Mouse (Mus musculus) left cerebral cortex, adult 9 months (tissue): ENCODE data around the gene Hook2.

Source experiments
- DNase-seq, 2 experiments: peaks; one replicate each; pipeline ENCODE4 v3.0.0; 2022; ENCODE audit warnings: low spot score in 2 of 2

The Hook2 gene

DNA sequence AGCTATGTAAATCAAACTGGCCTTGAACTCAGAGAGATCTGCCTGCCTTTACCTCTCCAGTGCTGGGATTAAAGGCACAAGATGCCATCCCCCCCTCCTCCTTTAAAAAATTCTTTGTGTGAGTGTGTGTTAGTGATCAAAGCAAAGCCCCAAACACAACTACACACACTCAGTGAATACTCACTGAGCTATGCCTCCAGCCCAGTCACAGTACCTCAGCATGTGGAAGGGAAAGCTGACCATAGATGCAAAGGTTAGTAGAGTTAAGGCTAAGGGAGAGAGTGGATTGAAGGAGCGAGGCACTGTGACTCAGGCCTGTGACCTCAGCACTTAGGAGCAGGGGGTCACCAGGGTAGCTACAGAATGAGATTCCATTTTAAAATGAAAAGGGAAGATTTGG is 17.3 kb upstream of the Hook2 start:
- no peak for DNase-seq

- DNase-seq: peak in 1 of 2 experiments; percentile 58
These were observed 16.4 kb upstream of the Hook2 start for GRCm38 (mm10) chr8:84973803-84974542.

GRCm38 (mm10) chr8:84974543-84975142 is 15.8 kb upstream of the Hook2 start:
- DNase-seq: no peak

GRCm38 (mm10) chr8:84975434-84975833 is 15.0 kb upstream of the Hook2 start:
- peak in 1 of 2 experiments; percentile 79 for DNase-seq

DNA sequence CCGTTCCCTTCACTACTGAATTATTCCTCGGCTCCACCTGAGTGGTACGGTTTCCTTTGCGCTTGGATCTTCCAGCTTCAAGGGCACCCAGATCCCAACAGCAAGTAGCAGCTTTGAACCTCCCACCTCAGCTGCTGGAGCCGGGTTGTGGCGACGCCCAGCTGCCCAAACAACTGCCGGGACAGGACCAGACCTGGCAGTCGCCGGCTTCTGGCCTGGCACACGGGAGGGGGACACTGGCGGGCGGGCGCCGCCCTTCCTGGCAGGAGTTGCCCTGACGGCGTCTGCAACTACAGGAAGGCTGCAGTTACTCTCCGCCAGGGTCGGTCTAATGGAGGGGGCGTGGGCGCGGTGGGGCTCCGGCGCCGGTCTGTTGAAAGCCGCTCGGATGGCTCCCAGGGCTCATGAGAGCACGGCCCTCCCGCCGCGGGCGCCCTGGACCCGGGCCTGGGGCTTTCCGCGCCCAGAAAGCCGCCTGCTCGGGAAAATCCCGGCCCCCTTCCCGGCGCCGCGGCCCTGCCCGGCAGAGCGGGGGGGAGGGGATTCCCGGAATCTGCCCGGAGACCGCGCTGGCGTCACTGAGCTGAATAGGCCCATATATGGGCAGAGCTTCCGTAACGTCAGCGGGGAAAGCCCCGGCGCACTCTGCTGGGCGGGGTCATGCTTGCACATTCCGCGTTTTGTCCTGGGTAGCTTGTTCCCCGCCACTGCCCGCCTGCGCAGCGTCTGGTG is 14.2 kb upstream of the Hook2 start:
- DNase-seq: peak; percentile 85 to 97

- DNase-seq: no peak
These were observed 13.5 kb upstream of the Hook2 start for GRCm38 (mm10) chr8:84976763-84977434.

DNA sequence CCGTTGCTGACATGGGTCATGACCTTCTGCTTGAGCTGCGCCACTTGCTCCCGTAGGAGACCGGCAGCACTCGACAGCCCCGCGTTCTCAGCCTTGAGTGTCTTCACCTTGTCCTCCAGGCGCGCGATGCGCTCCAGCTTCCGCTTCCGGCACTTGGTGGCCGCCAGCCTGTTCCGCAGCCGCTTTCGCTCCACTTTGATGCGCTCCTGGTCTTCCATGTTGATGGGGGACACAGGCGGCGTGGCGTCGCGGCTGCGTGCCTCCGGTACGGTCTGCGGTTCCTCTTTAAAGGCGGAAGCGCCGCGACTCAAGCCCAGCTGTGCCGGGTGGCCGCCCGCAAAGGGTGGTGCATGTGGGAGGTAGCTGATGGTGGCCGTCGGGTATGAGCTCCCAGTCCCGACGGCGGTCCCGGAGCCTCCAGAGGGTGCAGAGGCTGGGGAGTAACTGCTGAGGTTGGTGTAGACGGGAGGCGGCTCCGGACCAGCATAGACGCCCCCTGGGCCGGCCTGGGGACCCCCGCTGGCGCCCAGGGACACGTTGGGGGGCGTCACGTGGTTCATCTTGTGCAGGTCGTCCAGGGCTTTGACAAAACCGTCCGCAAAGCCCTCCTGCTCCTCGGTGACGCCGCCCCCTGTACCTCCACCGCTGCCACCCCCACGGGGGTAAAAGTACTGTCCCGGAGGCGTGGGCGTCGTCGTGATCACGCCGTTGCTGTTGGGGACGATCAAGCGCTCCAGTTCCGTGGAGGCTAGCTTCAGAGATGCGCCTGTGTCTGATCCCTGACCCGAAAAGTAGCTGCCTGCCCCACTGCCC is 12.8 kb upstream of the Hook2 start:
- DNase-seq: peak in 1 of 2 experiments; percentile 61

GRCm38 (mm10) chr8:84978248-84978940 is 12.0 kb upstream of the Hook2 start, which contains the start of gene Junb:
TSS of gene Junb (minus strand) at chr8:84978718.
- peak; percentile 91 to 97 for DNase-seq

DNA sequence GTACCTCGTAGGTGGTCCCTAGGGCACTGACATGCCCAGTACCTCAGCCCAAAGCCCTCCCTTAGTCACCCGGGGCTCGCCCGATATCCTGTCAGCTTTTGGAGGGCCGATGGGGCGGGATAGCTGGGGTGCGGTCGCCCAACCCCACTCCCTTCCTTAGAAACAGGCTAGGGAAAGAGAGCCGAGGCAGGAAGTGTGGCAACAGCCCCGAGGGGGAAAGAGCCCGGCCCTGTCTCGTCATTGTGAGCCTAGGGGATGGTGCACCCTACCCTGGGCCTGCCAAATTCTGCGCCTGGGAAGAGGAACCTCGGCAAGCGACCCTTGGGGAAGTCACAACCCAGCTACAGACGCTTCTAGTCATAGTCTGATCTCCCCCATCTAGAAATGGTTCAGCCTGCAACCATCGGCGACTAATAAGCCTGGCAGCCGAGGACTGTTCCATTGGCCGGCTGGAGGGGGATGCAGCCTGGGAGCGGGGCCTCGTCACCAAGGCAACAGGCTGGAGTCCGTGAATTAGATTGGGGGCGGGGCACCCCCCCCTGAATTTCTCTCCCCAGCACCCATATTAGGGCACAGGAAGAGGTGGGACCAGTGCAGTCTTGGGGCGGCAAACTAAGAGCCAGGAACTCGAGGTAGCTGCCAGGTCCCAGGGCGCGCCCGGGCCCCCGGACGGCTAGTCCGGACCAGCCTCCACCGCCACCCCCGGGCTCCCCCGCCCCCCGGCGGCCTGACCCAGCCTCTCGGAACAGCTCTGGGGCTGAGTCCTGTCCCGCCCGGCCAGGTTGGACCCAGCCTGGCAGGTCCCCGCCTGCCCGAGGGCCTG is 10.6 kb upstream of the Hook2 start:
- peak; percentile 84 to 95 for DNase-seq

DNA sequence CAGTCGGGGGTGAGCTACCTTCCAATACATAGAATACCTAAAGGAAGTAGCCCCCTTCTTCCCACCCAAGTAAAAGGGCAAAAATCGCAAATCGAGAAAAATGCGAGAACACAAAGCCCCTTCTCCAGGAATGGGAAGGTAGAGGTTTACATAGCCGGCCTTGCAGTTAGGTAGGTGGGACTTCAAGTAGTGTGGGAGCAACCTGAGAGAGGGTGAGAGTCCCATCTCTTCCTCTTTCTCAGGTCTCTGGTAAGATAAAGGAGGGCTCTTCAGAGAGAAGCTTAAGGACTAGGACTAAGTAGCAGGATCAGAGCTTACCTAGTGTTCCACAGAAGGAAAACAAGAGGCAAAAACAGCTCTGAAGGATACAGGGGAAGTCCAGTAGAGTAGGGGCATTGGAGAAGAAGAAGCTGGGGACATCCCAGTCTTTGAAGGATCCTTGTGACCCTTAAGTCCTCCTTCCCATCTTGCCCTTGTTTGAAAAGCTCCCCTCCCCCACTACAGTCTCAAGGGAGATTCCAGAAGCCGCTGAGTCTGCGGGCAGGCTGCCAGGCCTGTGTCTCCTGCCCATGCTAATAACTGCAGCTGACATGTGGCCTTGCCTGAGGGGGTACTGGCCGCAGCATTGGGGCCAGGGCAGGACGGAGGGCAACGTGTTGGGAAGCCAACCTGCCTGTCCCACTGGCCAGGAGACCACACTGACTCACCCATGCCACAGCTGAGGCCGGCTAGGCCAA is 9.6 kb upstream of the Hook2 start:
- DNase-seq: peak in 1 of 2 experiments; percentile 58

DNA sequence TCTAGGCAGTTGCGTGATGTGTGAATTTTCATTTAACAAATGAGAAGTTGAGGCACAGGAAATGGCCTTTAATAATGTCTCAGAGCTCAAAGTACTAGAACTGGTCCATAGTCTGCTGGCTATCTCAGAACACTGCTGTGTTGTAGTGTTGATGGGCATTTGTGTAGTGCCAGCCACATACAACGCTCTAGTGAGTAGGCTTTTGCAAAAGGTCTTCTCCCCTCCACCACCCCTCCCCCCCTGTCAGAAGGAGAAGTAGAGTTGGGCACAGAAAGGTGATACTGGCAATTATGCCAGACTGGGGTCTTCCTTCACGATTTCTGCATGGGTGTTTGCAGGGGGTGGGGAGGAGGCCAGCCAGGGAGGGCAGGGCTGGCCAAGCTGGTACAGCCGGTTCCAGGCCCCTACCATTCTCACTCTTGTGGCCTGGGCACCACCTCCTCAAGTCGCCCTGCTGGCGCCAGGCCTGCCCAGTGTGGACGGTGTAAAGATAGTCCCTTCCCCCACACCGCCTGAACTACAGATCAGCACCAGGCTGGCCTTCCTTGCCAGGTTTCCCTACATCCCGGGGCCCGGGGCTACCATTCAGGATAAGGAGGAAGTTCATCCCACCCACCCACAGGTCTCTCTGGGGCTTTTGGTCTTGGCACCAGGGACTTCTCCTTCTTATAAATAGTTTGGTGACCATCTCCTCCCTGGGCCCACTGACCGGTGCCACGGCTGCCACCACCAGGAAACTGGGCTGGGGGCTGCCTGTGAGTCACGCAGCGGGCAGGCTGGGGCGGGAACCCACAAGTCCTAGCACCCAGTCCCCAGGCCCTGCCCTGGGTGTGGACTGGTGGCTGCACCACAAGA is 8.5 kb upstream of the Hook2 start:
- no peak for DNase-seq

DNA sequence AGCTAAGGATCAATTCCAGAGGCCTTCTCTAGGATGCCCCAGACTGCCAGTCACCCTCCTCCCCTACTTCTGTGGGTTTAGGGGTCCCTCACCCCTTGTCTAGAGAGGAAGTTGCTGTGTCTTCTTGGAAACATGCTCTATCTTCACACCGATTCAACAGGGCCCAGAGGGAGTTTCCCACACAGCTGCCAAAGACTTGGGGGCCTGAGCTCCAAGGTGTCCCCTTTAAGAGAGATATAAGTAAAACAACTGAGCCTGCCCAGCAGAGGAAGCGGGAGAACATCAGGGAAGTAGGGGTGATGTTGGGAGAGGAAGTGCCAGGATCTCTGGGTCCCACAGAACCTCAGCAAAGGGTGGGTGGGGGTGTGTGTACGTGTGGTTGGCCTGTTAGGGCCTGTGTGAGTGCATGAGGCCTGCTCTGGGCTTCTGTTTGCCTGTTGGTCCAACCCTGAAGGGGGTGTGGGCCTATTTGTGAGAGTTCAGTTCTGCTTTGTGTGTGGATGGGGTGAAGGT is 7.8 kb upstream of the Hook2 start:
- no peak for DNase-seq

- DNase-seq: no peak
These were observed 5.9 kb upstream of the Hook2 start for GRCm38 (mm10) chr8:84984294-84985048.

DNA sequence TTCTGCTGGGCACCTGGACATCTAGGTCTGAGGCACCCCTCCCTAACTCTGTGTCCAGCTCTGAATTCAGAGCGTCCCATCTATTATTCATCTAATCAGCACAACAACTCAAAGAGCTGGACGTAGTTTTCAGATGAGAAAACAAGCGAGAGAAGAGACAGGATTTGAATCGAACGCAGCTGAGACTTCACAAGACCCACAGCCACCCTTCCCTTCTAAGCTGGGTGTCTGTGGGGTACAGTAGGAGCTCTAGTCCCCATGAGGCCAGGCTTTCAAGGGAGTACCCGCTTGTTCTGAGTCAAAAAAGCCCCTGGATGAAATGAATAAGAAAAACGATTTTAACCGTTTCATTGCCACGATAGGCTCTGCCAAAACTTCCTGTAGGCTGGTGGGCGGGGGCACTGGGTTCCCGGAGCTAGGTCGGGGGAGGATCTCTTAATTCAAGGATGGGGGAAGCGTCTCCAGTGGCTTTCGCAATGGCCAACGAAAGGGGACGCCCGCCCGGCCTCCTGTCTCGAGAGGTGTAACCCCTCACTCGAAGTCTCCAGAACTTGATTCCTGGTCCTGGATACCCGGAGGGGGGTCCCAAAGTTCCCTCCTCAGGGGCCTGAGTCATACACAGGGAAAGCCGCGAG is 5.2 kb upstream of the Hook2 start:
- no peak for DNase-seq

GRCm38 (mm10) chr8:84985684-84986378 is 4.6 kb upstream of the Hook2 start:
- DNase-seq: peak; percentile 93 to 94

DNA sequence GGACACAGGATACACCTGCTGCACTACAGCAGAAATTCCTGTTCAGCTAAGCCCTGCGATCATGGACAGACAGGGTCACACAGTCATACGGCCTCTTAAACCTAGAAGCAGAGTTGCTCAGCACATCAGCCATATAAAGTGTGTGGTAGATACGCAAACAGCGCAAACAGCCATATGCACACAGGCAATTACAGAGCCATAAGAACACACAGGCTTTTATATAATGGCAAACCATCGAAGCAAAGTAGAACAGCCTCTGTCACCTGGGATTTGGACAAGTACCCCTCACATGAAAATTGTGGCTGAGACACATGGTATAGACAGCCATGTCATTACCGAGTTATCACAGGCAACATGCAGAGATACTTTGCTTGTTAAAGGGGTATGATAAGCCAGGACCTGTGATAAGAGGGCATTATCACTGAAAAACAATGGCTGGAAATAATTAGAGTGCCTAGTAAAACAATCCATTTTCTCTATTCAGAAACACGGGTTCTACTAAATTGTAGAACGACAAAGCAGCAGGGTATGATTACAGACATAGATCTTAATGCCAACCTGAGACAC is 3.9 kb upstream of the Hook2 start:
- DNase-seq: no peak
